Mouse (Mus musculus) CH12.LX (cell line): ENCODE measurements around the gene Anks1. TPM values are rescaled to one million over a fixed set of nuclear protein-coding genes. Genes with fewer than 3 reads are reported as not detected.

Experiments used
- DNase-seq: peaks from one replicate; pipeline ENCODE4 v3.0.0-alpha.2; 2013; ENCODE audit errors: extremely low read depth
- H3K27ac ChIP-seq: 2 replicates; pipeline ENCODE4 v1.5.1; 2012; ENCODE audit warnings: low read depth, mild to moderate bottlenecking, control low read depth, moderate library complexity; ENCODE audit not compliant: insufficient read depth
- H3K27me3 ChIP-seq: replicated peaks from 2 replicates; pipeline ENCODE3; 2012; ENCODE audit warnings: inconsistent platforms
- H3K36me3 ChIP-seq, 2 experiments: replicated peaks in 1 of 2; 2 replicates each; pipeline versions ENCODE3 to v1.6.1; 2012; ENCODE audit warnings: inconsistent platforms in 1 of 2, low read length in 1 of 2, mild to moderate bottlenecking in 1 of 2, mixed read lengths in 1 of 2, moderate library complexity in 1 of 2; ENCODE audit not compliant: control insufficient read depth in 1 of 2, insufficient read depth in 1 of 2
- H3K4me1 ChIP-seq, 2 experiments: 2 replicates each; pipeline ENCODE4 v1.6.1; 2012; ENCODE audit warnings: inconsistent platforms in 1 of 2, moderate library complexity in 1 of 2; ENCODE audit not compliant: insufficient read depth in 2 of 2, control insufficient read depth in 1 of 2
- H3K4me2 ChIP-seq: 2 replicates; pipeline ENCODE4 v1.6.1; 2012; ENCODE audit warnings: low read depth, mild to moderate bottlenecking, control low read depth; ENCODE audit not compliant: poor library complexity, insufficient read depth, severe bottlenecking
- H3K4me3 ChIP-seq, 3 experiments: fragments of 150-350 bp in 1 of 3; sonication (generic) in 1 of 3; replicated peaks in 1 of 3; 2 replicates each; pipeline versions ENCODE3 to v1.5.1; 2011 to 2012; ENCODE audit warnings: low read depth in 2 of 3, low read length in 2 of 3, mild to moderate bottlenecking in 2 of 3, moderate library complexity in 2 of 3, control low read depth in 1 of 3, improper control_type of control experiment in 1 of 3, inconsistent platforms in 1 of 3, mixed read lengths in 1 of 3; ENCODE audit not compliant: poor library complexity in 1 of 3
- H3K79me2 ChIP-seq: replicated peaks from 2 replicates; pipeline ENCODE4 v1.6.1; 2012; ENCODE audit warnings: mild to moderate bottlenecking, moderate library complexity; ENCODE audit not compliant: control insufficient read depth, poor library complexity, insufficient read depth, severe bottlenecking; ENCODE audit errors: extremely low read depth
- H3K9ac ChIP-seq: 2 replicates; pipeline ENCODE4 v1.6.1; 2012; ENCODE audit warnings: low read depth, mild to moderate bottlenecking, control low read depth, moderate library complexity; ENCODE audit not compliant: insufficient read depth
- H3K9me3 ChIP-seq: replicated peaks from 2 replicates; pipeline ENCODE3; 2012; ENCODE audit warnings: low read length, inconsistent platforms, mixed read lengths
- CHD1 ChIP-seq: IDR thresholded peaks from 2 replicates; pipeline ENCODE4 v1.6.1; 2012; ENCODE audit warnings: low read depth, low read length, improper control_type of control experiment, inconsistent platforms
- CTCF ChIP-seq, 2 experiments: IDR thresholded peaks in 1 of 2; conservative IDR thresholded peaks in 1 of 2; 2 replicates each; pipeline ENCODE4 v1.5.1; 2011 to 2012; ENCODE audit warnings: low read depth in 2 of 2, low read length in 2 of 2, improper control_type of control experiment in 1 of 2, inconsistent platforms in 1 of 2, mild to moderate bottlenecking in 1 of 2, moderate library complexity in 1 of 2
- E2F4 ChIP-seq: IDR thresholded peaks from 2 replicates; pipeline ENCODE4 v1.6.1; 2011; ENCODE audit warnings: low read depth, low read length, improper control_type of control experiment; ENCODE audit not compliant: insufficient replicate concordance
- EP300 ChIP-seq: IDR thresholded peaks from 2 replicates; pipeline ENCODE4 v1.6.1; 2011; ENCODE audit warnings: low read length, improper control_type of control experiment
- ETS1 ChIP-seq: conservative IDR thresholded peaks from 2 replicates; pipeline ENCODE4 v1.6.1; 2012; ENCODE audit warnings: low read depth, mild to moderate bottlenecking, inconsistent platforms, low read length, improper control_type of control experiment, moderate library complexity
- GABPA ChIP-seq: IDR thresholded peaks from 2 replicates; pipeline ENCODE4 v1.6.1; 2012; ENCODE audit warnings: low read depth, low read length, improper control_type of control experiment, inconsistent platforms; ENCODE audit not compliant: insufficient replicate concordance
- HCFC1 ChIP-seq: IDR thresholded peaks from 2 replicates; pipeline ENCODE4 v1.6.1; 2012; ENCODE audit warnings: low read depth, mild to moderate bottlenecking, inconsistent platforms, low read length, improper control_type of control experiment
- KAT2A ChIP-seq: IDR thresholded peaks from 2 replicates; pipeline ENCODE4 v1.6.1; 2012; ENCODE audit warnings: low read length, improper control_type of control experiment, inconsistent platforms; ENCODE audit not compliant: insufficient replicate concordance
- MAZ ChIP-seq: IDR thresholded peaks from 2 replicates; pipeline ENCODE4 v1.6.1; 2012; ENCODE audit warnings: low read depth, mild to moderate bottlenecking, inconsistent platforms, low read length, improper control_type of control experiment, moderate library complexity
- MEF2A ChIP-seq: IDR thresholded peaks from 2 replicates; pipeline ENCODE4 v1.6.1; 2014; ENCODE audit warnings: low read depth, mild to moderate bottlenecking, inconsistent platforms, low read length, improper control_type of control experiment, borderline replicate concordance
- MXI1 ChIP-seq: IDR thresholded peaks from 2 replicates; pipeline ENCODE4 v1.6.1; 2011; ENCODE audit warnings: mild to moderate bottlenecking, low read depth, low read length, improper control_type of control experiment
- MYC ChIP-seq: IDR thresholded peaks from 2 replicates; pipeline ENCODE4 v1.6.1; 2011; ENCODE audit warnings: low read depth, mild to moderate bottlenecking, improper control_type of control experiment, low read length
- PAX5 ChIP-seq: IDR thresholded peaks from 2 replicates; pipeline ENCODE4 v1.6.1; 2012; ENCODE audit warnings: low read length, inconsistent platforms, mixed read lengths
- RCOR1 ChIP-seq: conservative IDR thresholded peaks from 2 replicates; pipeline ENCODE4 v1.6.1; 2012; ENCODE audit warnings: low read depth, mild to moderate bottlenecking, inconsistent platforms, low read length, improper control_type of control experiment
- SMC3 ChIP-seq: IDR thresholded peaks from 2 replicates; pipeline ENCODE4 v1.6.1; 2011; ENCODE audit warnings: low read depth, low read length, improper control_type of control experiment
- TBP ChIP-seq: conservative IDR thresholded peaks from 2 replicates; pipeline ENCODE4 v1.6.1; 2011; ENCODE audit warnings: low read depth, low read length, improper control_type of control experiment
- TCF12 ChIP-seq: IDR thresholded peaks from 2 replicates; pipeline ENCODE4 v1.6.1; 2014; ENCODE audit warnings: low read depth, mild to moderate bottlenecking, inconsistent platforms, low read length, improper control_type of control experiment
- USF1 ChIP-seq: IDR thresholded peaks from 2 replicates; pipeline ENCODE4 v1.6.1; 2014; ENCODE audit warnings: low read depth, mild to moderate bottlenecking, inconsistent platforms, low read length, improper control_type of control experiment
- USF2 ChIP-seq: conservative IDR thresholded peaks from 2 replicates; pipeline ENCODE4 v1.6.1; 2011; ENCODE audit warnings: low read depth, low read length, improper control_type of control experiment
- ZKSCAN1 ChIP-seq: IDR thresholded peaks from 2 replicates; pipeline ENCODE4 v1.6.1; 2012; ENCODE audit warnings: low read depth, inconsistent platforms, low read length, improper control_type of control experiment, borderline replicate concordance
- ZNF384 ChIP-seq: IDR thresholded peaks from 2 replicates; pipeline ENCODE4 v1.6.1; 2012; ENCODE audit warnings: low read depth, low read length, improper control_type of control experiment, inconsistent platforms
- dilution Hi-C: fragments of 300-500 bp; cut with MboI; formaldehyde crosslinking; loops from 2 replicates; pipeline ENCODE4 v1.14.3; 2020; ENCODE audit warnings: low sequenced_read_pairs; ENCODE audit not compliant: extremely low pct_unique_long_range_greater_than_20kb, extremely low pct_ligation_motif_present
- in situ Hi-C: fragments of 300-500 bp; cut with MboI; formaldehyde crosslinking; loops from 3 replicates; pipeline ENCODE4 v1.14.3; 2019; ENCODE audit warnings: low sequenced_read_pairs, low pct_ligation_motif_present, low pct_unique_long_range_greater_than_20kb, mixed read lengths
- polyA plus RNA-seq: library from polyadenylated mRNA; unstranded; fragments of >175 nt; gene quantifications from 2 replicates; pipeline ENCODE4 v1.2.1, GENCODE M21; 2012; ENCODE audit warnings: low read depth; ENCODE audit not compliant: insufficient read length
- total RNA-seq, 2 experiments: library from RNA; depleted of rRNA; stranded (reverse); fragments of 300-350 nt in 1 of 2; fragments of >200 nt in 1 of 2; gene quantifications; 2 replicates each; pipeline ENCODE4 v1.2.3; 2012 to 2014

Anks1 gene
- total and polyA plus RNA-seq, 3 experiments: 5.8 to 9.3 (median 9.0) TPM

- in situ Hi-C loops: no loop called here
- Histone ChIP-seq H3K9me3 (no peaks in the 10 kb centered on the region), H3K4me3 (no peak overlapping the region), H3K27me3 (no peaks in the 10 kb centered on the region), H3K36me3 (peaks cover 0 to 21% of the 10 kb centered on the region in 2 experiments), H3K9ac (no peak overlapping the region), H3K27ac (no peak overlapping the region), H3K79me2 (no peaks in the 10 kb centered on the region), H3K4me2 (no peak overlapping the region), H3K4me1 (no peaks in the 10 kb centered on the region; a peak in 1 of 4 replicates)
- dilution Hi-C loops: no loop called here
- no peak for DNase-seq
- TF ChIP-seq RCOR1 (no peak), TBP (no peak), KAT2A (no peak), E2F4 (no peak), MYC (no peak), HCFC1 (no peak), CTCF (conservative IDR thresholded peaks at IDR 0.05 in 1 of 2, IDR thresholded peaks at IDR 0.05 in 1 of 2; ENCODE audit: low read depth in 2 of 2, low read length in 2 of 2) (no peak), CHD1 (no peak), SMC3 (no peak), ZNF384 (no peak), MXI1 (no peak), PAX5 (no peak), TCF12 (no peak), MAZ (no peak), GABPA (no peak), ETS1 (no peak), USF1 (no peak)
These were observed 15.9 kb downstream of the Anks1 start for GRCm38 (mm10) chr17:27925054-27925453.

GRCm38 (mm10) chr17:27925504-27925903 is 16.4 kb downstream of the Anks1 start:
- Histone ChIP-seq H3K4me2 (no peak overlapping the region), H3K27me3 (no peaks in the 10 kb centered on the region), H3K27ac (no peak overlapping the region), H3K79me2 (no peaks in the 10 kb centered on the region), H3K4me1 (no peaks in the 10 kb centered on the region; a peak in 1 of 4 replicates), H3K9ac (no peak overlapping the region), H3K4me3 (no peak overlapping the region), H3K36me3 (peaks cover 0 to 21% of the 10 kb centered on the region in 2 experiments), H3K9me3 (no peaks in the 10 kb centered on the region)
- in situ Hi-C loops: no loop called here
- dilution Hi-C loops: no loop called here
- TF ChIP-seq USF2: no peak
- no peak for TF ChIP-seq ZKSCAN1
- no peak for TF ChIP-seq RCOR1
- TF ChIP-seq KAT2A: no peak
- no peak for TF ChIP-seq EP300
- TF ChIP-seq USF1: no peak
- TF ChIP-seq CHD1: no peak
- no peak for TF ChIP-seq MEF2A
- no peak for TF ChIP-seq ETS1
- DNase-seq: no peak
